Mouse (Mus musculus): ENCODE results near the gene Kif5c.

Kif5c gene

GRCm38 (mm10) chr2:49621234-49621633 lies 2.1 kb downstream of the Kif5c start:
- no peak for DNase-seq (ENCODE audit: low spot score)

- DNase-seq (ENCODE audit: low spot score), result no peak
These were observed 6.5 kb downstream of the Kif5c start for GRCm38 (mm10) chr2:49625581-49625980.

GRCm38 (mm10) chr2:49627611-49628010 lies 8.5 kb downstream of the Kif5c start:
- DNase-seq (ENCODE audit: low spot score), result no peak

- DNase-seq (ENCODE audit: low spot score), result no peak
These were observed 9.1 kb downstream of the Kif5c start for GRCm38 (mm10) chr2:49628094-49628705.

GRCm38 (mm10) chr2:49629181-49629580 lies 10.1 kb downstream of the Kif5c start:
- no peak for DNase-seq (ENCODE audit: low spot score)

- no peak for DNase-seq (ENCODE audit: low spot score)
These were observed 11.5 kb downstream of the Kif5c start for GRCm38 (mm10) chr2:49630636-49631035.

- DNase-seq (ENCODE audit: low spot score), result no peak
These were observed 14.1 kb downstream of the Kif5c start for GRCm38 (mm10) chr2:49633231-49633630.

GRCm38 (mm10) chr2:49642761-49643160 lies 23.7 kb downstream of the Kif5c start:
- no peak for DNase-seq (ENCODE audit: low spot score)

- no peak for DNase-seq (ENCODE audit: low spot score)
These were observed 24.7 kb downstream of the Kif5c start for GRCm38 (mm10) chr2:49643756-49644155.

GRCm38 (mm10) chr2:49647591-49647990 lies 28.5 kb downstream of the Kif5c start:
- no peak for DNase-seq (ENCODE audit: low spot score)

- DNase-seq (ENCODE audit: low spot score), result no peak
These were observed 29.2 kb downstream of the Kif5c start for GRCm38 (mm10) chr2:49648344-49648743.

- DNase-seq (ENCODE audit: low spot score), result no peak
These were observed 29.7 kb downstream of the Kif5c start for GRCm38 (mm10) chr2:49648806-49649205.

- DNase-seq (ENCODE audit: low spot score), result no peak
These were observed 30.1 kb downstream of the Kif5c start for GRCm38 (mm10) chr2:49649211-49649610.

GRCm38 (mm10) chr2:49651737-49652136 lies 32.6 kb downstream of the Kif5c start:
- no peak for DNase-seq (ENCODE audit: low spot score)

- DNase-seq (ENCODE audit: low spot score), result no peak
These were observed 35.5 kb downstream of the Kif5c start for GRCm38 (mm10) chr2:49654606-49655005.

GRCm38 (mm10) chr2:49655195-49655873 lies 36.2 kb downstream of the Kif5c start:
- no peak for DNase-seq (ENCODE audit: low spot score)

- no peak for DNase-seq (ENCODE audit: low spot score)
These were observed 36.7 kb downstream of the Kif5c start for GRCm38 (mm10) chr2:49655874-49656195.

GRCm38 (mm10) chr2:49656988-49657387 lies 37.9 kb downstream of the Kif5c start:
- DNase-seq (ENCODE audit: low spot score), result no peak

GRCm38 (mm10) chr2:49657666-49658065 lies 38.6 kb downstream of the Kif5c start:
- DNase-seq (ENCODE audit: low spot score), result no peak

GRCm38 (mm10) chr2:49658988-49659387 lies 39.9 kb downstream of the Kif5c start:
- no peak for DNase-seq (ENCODE audit: low spot score)

- no peak for DNase-seq (ENCODE audit: low spot score)
These were observed 40.9 kb downstream of the Kif5c start for GRCm38 (mm10) chr2:49659964-49660363.

- no peak for DNase-seq (ENCODE audit: low spot score)
These were observed 41.4 kb downstream of the Kif5c start for GRCm38 (mm10) chr2:49660375-49660923.

GRCm38 (mm10) chr2:49661348-49661747 lies 42.2 kb downstream of the Kif5c start:
- DNase-seq (ENCODE audit: low spot score), result no peak

- no peak for DNase-seq (ENCODE audit: low spot score)
These were observed 42.8 kb downstream of the Kif5c start for GRCm38 (mm10) chr2:49661872-49662271.

Data from spleen, adult 12 weeks (tissue).